Mouse (Mus musculus) stomach, embryonic 15.5 days (tissue): ENCODE results near the gene Slit3. TPM values are rescaled to one million over a fixed set of nuclear protein-coding genes. Genes with fewer than 3 reads are reported as not detected.
A peak's percentile ranks its signal among the peaks of the same experiment; 100 is the strongest.

Experiments
- ATAC-seq: fragments of 200-750 bp; cut with Nextera tagmentation; 2 replicates; pipeline ENCODE4 v1.8.0; 2017; ENCODE audit warnings: low read depth, moderate number of reproducible peaks, moderate TSS enrichment; ENCODE audit not compliant: insufficient read depth, low FRiP score
- H3K27ac ChIP-seq: fragments of 300-500 bp; sonication (generic); 2 replicates; pipeline ENCODE4 v1.5.1; 2015; ENCODE audit warnings: mild to moderate bottlenecking, inconsistent platforms
- H3K27me3 ChIP-seq: fragments of 300-500 bp; sonication (generic); replicated peaks from 2 replicates; pipeline ENCODE4 v1.6.1; 2015; ENCODE audit warnings: inconsistent platforms
- H3K36me3 ChIP-seq: fragments of 300-500 bp; sonication (generic); 2 replicates; pipeline ENCODE4 v1.6.1; 2015; ENCODE audit warnings: inconsistent platforms
- H3K4me1 ChIP-seq: fragments of 300-500 bp; sonication (generic); 2 replicates; pipeline ENCODE4 v1.6.1; 2015; ENCODE audit warnings: inconsistent platforms
- H3K4me2 ChIP-seq: fragments of 300-500 bp; sonication (generic); 2 replicates; pipeline ENCODE4 v1.6.1; 2015; ENCODE audit warnings: mild to moderate bottlenecking, inconsistent platforms
- H3K4me3 ChIP-seq: fragments of 300-500 bp; sonication (generic); replicated peaks from 2 replicates; pipeline ENCODE4 v1.5.1; 2015; ENCODE audit warnings: inconsistent platforms
- H3K9ac ChIP-seq: fragments of 300-500 bp; sonication (generic); 2 replicates; pipeline ENCODE4 v1.6.1; 2015; ENCODE audit warnings: inconsistent platforms
- H3K9me3 ChIP-seq: fragments of 300-500 bp; sonication (generic); 2 replicates; pipeline ENCODE4 v1.6.1; 2016; ENCODE audit warnings: inconsistent platforms
- WGBS: fragments of 180-500 bp; shearing (Covaris S2); methylation state at CpG from one replicate; pipeline ENCODE4 v1.1.7; 2015; 5-methylcytosine and 5-hydroxymethylcytosine counted together
- polyA plus RNA-seq: library from polyadenylated mRNA; unstranded; fragments of >200 nt; fragmentation: Nextera tagmentation; extraction: Ambion mirVana; gene quantifications from 2 replicates; pipeline ENCODE4 v1.2.1, GENCODE M21; 2015

Gene Slit3
- polyA plus RNA-seq = 18.9 and 20.6 TPM in 2 replicates

DNA sequence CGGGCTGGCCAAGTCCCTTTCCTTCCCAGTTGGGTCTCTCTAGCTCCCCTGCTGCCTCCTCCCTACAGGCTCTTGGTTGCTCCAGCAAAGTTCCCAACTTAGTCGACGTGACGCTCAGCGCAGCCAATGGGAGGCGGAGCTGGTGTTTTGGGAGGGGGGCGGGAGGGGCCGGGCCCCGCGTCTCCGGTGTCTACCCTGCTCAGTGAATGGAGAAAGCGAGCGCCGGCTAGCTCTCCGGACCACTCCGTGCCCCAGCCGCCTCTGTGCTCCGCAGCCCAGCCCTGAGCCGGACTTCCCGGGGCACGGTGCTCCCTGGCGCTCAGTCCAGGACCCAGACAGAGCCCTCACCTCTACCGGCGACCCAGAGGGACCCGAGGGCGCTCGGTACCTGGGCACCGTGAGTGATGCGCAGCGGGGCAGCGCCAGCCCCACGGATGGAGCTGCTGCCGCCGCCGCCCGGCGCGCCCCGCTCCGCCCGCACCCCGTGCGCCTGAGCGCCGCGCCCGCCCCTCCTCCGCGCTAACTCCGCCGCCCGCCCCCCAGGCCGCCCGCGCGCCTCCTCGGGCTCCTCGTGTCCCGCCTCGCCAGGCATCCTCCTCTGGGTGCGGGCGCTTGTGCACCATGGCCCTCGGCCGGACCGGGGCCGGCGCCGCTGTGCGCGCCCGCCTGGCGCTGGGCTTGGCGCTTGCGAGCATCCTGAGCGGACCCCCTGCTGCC lies at the start of gene Slit3:
TSS of gene Slit3 (plus strand) at position 331 of the 717 bp plus-strand sequence.
- peak within 1 kb of the TSS; percentile 67 for H3K4me3 ChIP-seq
- H3K4me2 ChIP-seq = peak within 1 kb of the TSS; percentile 86
- H3K4me1 ChIP-seq = peaks cover 32% of the 10 kb centered on the region; the same call in 1 of the 2 replicates
- peak within 1 kb of the TSS; percentile 30; the same call in 1 of the 2 replicates for H3K9ac ChIP-seq
- no peaks in the 10 kb centered on the region for H3K9me3 ChIP-seq
- H3K36me3 ChIP-seq = no peaks in the 10 kb centered on the region
- H3K27me3 ChIP-seq = peaks cover 18% of the 10 kb centered on the region; the same call in 1 of the 2 replicates
- peak within 1 kb of the TSS; percentile 45; the same call in 1 of the 2 replicates for H3K27ac ChIP-seq
- ATAC-seq = peak; percentile 83
- 1% methylated on average over 48 of the region's 75 CpGs for WGBS

DNA sequence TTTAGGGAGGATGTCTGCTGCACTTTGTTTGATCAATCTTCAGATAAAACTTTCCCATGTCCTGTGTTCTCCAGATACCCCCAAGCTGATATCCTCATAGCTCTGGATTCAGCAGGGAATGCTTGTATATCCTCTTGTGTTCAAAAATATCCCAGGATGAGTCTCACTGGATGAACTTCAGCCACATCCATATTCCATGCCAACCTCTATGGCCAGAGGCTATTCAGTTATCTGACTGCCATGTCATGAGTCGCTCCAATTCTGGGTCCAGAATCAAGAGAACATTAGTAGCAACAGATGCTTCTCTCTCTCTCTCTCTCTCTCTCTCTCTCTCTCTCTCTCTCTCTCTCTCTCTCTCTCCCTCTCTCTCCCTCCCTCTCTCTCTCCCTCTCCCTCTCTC lies 49.6 kb upstream of the Slit3 start:
- no peak for ATAC-seq
- Histone ChIP-seq H3K9ac (no peak overlapping the region), H3K27ac (no peak overlapping the region), H3K27me3 (no peaks in the 10 kb centered on the region), H3K4me2 (no peak overlapping the region), H3K9me3 (no peaks in the 10 kb centered on the region), H3K4me1 (no peaks in the 10 kb centered on the region), H3K4me3 (no peak overlapping the region), H3K36me3 (no peaks in the 10 kb centered on the region)
- 81% methylated on average over 1 of the region's 1 CpGs for WGBS

DNA sequence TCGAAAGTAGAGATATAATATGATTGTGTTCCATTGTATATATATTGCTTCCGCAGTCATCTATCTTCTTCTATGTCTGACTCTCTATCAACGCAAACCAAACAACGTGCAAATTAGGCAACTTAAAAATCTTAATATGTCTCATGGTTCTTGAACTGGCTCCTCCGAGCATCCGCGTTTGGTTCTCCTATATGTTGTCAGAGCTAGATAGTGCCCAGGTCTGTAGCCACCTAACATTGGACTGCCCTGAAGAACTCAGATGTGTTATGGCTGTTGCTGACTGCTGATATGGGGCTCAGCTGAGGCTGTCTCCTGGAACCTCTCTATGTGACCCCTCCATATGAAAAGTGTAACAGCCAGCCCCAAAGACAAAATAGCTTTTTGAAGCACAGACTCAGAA lies 45.6 kb upstream of the Slit3 start:
- Histone ChIP-seq H3K36me3 (no peaks in the 10 kb centered on the region), H3K9me3 (no peaks in the 10 kb centered on the region), H3K27me3 (no peaks in the 10 kb centered on the region), H3K27ac (no peak overlapping the region), H3K4me1 (no peaks in the 10 kb centered on the region), H3K9ac (no peak overlapping the region), H3K4me3 (no peak overlapping the region), H3K4me2 (no peak overlapping the region)
- 88% methylated on average over 7 of the region's 7 CpGs for WGBS
- ATAC-seq = no peak

DNA sequence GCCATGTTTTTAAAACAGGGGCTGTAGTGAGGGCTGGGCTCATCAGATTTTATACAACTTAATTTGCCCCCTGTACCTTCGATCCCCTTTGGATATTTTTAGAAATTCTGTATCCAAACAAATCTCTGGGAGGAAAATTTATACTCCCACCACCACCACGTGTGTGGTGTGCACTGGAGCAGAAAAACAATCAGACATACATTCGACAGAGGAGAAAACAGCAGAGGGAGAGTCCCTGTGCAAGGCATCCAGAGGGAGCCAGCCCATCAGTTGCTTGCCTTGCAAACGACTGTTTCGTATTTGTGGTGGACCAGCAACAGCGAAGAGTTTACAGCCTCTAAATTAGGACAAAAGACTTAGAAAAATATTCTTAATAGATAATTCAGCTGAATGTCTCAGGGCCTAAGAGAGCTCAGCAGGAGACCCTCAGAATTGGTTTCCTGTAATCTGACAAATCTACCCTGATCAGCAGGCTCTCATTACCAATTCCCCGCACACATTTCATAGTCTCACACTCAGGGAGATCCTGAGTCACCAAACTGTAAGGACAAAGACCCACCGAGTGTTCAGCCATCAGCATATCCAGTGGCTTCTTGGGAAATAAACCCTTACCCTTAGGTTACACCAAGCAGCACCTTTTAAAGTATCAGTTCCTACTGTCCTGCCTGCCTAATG lies 40.4 kb upstream of the Slit3 start:
- Histone ChIP-seq H3K4me1 (0 out of 2 replicates have a peak, but pooled peaks cover under 1% of the 10 kb centered on the region), H3K9me3 (no peaks in the 10 kb centered on the region), H3K36me3 (no peaks in the 10 kb centered on the region), H3K27ac (no peak overlapping the region), H3K27me3 (no peaks in the 10 kb centered on the region), H3K9ac (no peak overlapping the region), H3K4me3 (no peak overlapping the region), H3K4me2 (no peak overlapping the region)
- WGBS = 60% methylated on average over 8 of the region's 8 CpGs
- no peak for ATAC-seq

DNA sequence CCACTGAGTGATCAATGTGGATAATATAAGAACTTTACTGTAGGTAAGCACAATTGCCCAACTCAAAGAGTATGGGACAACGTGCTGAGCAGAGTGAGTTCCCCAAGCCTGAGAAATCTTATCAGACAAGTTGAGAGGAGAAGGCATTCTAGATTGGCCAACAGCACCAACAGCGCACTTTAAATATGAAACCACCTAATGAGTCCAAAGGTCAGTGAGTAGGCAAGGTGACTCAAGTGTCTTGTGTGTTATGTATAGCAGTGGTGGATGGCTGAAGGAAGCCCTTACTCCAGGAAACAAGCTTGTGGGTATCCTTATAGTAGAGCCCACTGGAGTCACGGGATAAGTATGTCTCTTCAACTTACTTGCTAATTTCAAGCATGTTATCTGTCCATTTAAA lies 38.7 kb upstream of the Slit3 start:
- Histone ChIP-seq H3K36me3 (no peaks in the 10 kb centered on the region), H3K4me2 (no peak overlapping the region), H3K27ac (no peak overlapping the region), H3K4me3 (no peak overlapping the region), H3K27me3 (no peaks in the 10 kb centered on the region), H3K4me1 (peaks cover 4% of the 10 kb centered on the region; the same call in 1 of the 2 replicates), H3K9ac (no peak overlapping the region), H3K9me3 (no peaks in the 10 kb centered on the region)
- peak; percentile 35; the same call in 1 of the 2 replicates for ATAC-seq
- WGBS = 74% methylated on average over 3 of the region's 3 CpGs

DNA sequence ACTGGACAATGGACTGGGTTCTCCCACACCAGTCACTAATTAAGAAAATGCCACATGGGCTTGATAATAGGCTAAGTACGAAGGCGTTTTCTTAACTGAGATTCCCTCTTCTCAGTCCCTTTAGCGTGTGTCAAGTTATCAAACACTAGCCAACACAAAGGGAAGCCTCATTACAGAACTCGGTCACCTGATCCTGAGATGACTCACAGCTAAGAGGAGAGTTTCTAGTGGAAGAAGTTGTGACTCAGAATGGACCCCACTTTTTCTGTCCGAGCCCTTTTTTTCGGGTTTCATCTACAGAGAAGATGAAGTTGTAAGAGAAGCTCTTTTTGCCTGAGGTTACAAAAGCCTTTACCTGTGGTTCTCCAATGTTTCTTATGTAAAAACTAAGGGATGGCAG lies 38.0 kb upstream of the Slit3 start:
- H3K4me2 ChIP-seq = no peak overlapping the region
- no peak overlapping the region for H3K27ac ChIP-seq
- no peak overlapping the region for H3K9ac ChIP-seq
- H3K36me3 ChIP-seq = no peaks in the 10 kb centered on the region
- ATAC-seq = no peak
- H3K4me3 ChIP-seq = no peak overlapping the region
- H3K27me3 ChIP-seq = no peaks in the 10 kb centered on the region
- H3K9me3 ChIP-seq = no peaks in the 10 kb centered on the region
- peaks cover 4% of the 10 kb centered on the region; the same call in 1 of the 2 replicates for H3K4me1 ChIP-seq
- WGBS = 64% methylated on average over 6 of the region's 6 CpGs

DNA sequence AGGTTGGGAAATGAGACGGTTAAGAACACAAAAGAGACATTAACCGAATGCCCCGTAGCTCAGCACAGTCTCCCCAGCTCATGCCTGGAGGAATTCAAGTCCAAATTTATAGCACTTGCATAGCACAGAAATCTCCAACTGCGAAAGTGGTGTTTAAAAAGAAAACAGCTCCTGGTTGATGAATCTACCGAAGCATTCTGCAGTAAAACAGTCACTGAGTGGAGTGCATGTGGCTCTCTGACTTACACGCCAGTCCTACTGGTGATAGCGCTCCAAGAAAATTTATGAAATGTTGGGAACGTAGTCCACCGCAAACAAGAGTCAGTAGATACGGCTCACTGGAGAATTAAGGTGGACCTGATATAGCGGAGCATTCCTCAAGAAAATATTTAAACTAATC lies 35.7 kb upstream of the Slit3 start:
- Histone ChIP-seq H3K27ac (no peak overlapping the region), H3K9ac (no peak overlapping the region), H3K9me3 (no peaks in the 10 kb centered on the region), H3K4me1 (peaks cover 4% of the 10 kb centered on the region; the same call in 1 of the 2 replicates), H3K27me3 (no peaks in the 10 kb centered on the region), H3K4me2 (no peak overlapping the region), H3K4me3 (no peak overlapping the region), H3K36me3 (no peaks in the 10 kb centered on the region)
- WGBS = 68% methylated on average over 11 of the region's 11 CpGs
- no peak for ATAC-seq

DNA sequence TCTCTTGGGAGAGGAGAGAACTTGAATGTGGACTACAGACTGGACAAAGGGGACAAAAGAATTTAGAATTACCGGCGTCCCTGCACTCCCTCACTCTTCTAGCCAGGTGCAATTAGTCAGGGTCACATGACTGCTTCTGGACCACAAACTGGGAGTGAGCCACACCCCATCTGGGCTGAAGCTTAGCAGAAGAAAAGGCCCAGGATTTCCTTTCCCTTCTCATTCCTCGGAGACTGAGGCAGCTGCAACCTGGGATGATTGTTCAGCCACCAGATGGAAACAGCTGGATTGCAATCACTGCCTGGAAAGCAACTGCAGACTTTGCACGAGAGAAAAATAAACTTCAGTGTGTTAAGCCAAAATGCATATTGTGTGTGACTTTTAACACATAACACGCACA lies 35.0 kb upstream of the Slit3 start:
- no peak overlapping the region for H3K9ac ChIP-seq
- no peak overlapping the region; the same call in 1 of the 2 replicates for H3K27ac ChIP-seq
- H3K9me3 ChIP-seq = no peaks in the 10 kb centered on the region
- no peak overlapping the region for H3K4me2 ChIP-seq
- whole genome bisulfite sequencing = 23% methylated on average over 5 of the region's 5 CpGs
- no peak overlapping the region for H3K4me3 ChIP-seq
- H3K4me1 ChIP-seq = peaks cover 4% of the 10 kb centered on the region; the same call in 1 of the 2 replicates
- ATAC-seq = no peak
- no peaks in the 10 kb centered on the region for H3K36me3 ChIP-seq
- no peaks in the 10 kb centered on the region for H3K27me3 ChIP-seq

DNA sequence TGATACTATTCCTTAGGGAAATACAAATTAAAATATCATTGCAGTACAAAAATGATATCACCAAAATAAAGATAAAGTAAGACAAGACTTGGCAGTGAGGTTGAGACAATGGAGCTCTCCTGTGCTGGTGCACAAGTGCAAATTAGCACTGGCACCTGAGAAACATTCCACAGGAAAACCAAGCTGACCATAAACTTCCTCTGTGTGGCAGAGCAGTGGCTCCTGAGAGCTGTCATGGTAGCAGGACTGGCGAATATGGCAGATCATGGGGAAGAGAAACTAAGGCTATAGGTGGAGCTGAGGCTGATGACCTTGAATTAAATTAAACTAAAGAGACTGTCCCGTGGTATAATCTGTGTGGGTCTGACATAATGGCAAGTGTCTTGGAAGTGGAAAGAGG lies 33.6 kb upstream of the Slit3 start:
- Histone ChIP-seq H3K4me1 (peaks cover 4% of the 10 kb centered on the region; the same call in 1 of the 2 replicates), H3K4me3 (no peak overlapping the region), H3K4me2 (no peak overlapping the region), H3K27ac (no peak overlapping the region), H3K9ac (no peak overlapping the region), H3K27me3 (no peaks in the 10 kb centered on the region), H3K36me3 (no peaks in the 10 kb centered on the region), H3K9me3 (no peaks in the 10 kb centered on the region)
- WGBS = 58% methylated on average over 2 of the region's 2 CpGs
- no peak for ATAC-seq

DNA sequence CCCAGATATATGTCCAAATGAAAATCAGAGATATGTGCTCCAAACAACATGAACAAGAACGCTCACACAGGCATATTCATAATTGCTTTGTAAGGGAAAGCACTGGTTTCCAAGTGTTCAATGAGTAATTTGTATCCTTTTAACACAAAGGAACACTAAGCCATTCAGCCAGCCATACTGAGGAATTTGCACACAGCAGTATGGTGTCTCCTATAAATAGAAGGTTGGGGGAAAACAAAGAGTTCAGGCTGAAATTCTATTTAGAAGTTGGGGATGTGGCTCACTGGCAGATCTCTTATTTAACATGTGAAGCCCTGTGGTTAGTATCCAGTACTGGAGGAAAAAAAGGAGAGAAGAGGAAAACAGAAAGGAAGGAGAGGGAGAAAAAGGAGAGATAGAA lies 32.9 kb upstream of the Slit3 start:
- H3K4me2 ChIP-seq = no peak overlapping the region
- H3K27ac ChIP-seq = no peak overlapping the region
- H3K9ac ChIP-seq = no peak overlapping the region
- WGBS = 85% methylated on average over 1 of the region's 1 CpGs
- no peaks in the 10 kb centered on the region for H3K36me3 ChIP-seq
- H3K27me3 ChIP-seq = no peaks in the 10 kb centered on the region
- no peaks in the 10 kb centered on the region for H3K9me3 ChIP-seq
- no peak for ATAC-seq
- H3K4me1 ChIP-seq = peaks cover 4% of the 10 kb centered on the region; the same call in 1 of the 2 replicates
- H3K4me3 ChIP-seq = no peak overlapping the region

DNA sequence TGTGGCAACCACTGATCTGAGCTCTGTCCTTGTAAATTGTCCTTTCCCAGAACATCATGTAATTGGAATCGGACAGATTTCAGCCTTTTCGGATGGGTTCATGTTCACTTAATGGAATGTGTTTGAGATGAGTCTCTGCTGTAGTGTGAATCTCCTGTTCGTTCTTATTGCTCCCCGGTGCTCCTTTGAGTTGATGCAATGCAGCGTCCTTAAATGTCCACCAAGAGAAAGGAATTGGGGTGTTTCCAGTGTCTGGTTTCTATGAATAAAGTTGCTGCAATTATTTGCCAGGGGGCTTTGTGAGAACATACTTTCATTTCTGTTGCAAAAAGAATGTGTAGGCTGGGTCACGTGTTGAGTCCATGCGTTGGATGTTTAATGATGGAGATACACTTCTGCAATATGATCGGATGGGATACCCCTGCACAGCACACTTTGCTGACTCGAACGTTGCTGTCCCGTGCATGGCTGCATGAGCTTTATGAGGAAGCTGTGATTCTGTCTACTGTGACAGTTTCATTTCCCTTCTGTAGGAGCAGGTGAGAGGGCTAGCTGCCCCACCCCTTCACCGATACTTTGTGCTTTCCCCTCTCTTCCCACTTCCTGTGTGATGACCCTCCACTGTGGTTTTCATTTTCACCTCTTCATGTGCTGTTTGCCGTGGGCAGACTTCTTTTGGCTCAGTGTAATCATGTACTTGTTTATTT lies 30.2 kb upstream of the Slit3 start:
- no peak for ATAC-seq

DNA sequence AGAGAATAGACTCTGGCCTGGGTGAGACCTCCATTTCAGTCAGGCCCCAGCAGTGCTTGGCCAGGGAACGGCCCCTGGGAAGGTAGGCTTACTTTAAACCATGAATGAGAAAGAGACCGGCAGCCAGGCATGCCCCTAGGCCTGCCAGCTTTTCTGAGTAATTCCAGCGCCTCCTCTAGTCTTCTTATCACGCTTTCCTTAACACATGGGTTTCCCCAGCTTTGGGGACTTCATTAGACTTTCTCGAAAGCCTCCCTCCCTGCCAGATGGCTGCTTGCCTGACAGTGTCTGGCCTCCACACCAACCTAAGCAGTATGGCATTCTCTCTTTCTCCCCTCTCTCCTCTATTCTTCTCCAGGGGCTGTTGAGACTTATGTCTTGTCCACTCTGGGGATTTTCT lies 24.5 kb upstream of the Slit3 start:
- Histone ChIP-seq H3K9ac (no peak overlapping the region), H3K4me1 (no peaks in the 10 kb centered on the region), H3K4me3 (no peak overlapping the region), H3K9me3 (no peaks in the 10 kb centered on the region), H3K27ac (no peak overlapping the region), H3K27me3 (no peaks in the 10 kb centered on the region), H3K4me2 (no peak overlapping the region), H3K36me3 (no peaks in the 10 kb centered on the region)
- WGBS = 62% methylated on average over 5 of the region's 5 CpGs
- no peak for ATAC-seq

More for the DNA sequence above, 30.2 kb upstream of the Slit3 start:
- Histone ChIP-seq H3K27ac (no peak overlapping the region), H3K4me1 (peaks cover under 1% of the 10 kb centered on the region; the same call in 1 of the 2 replicates), H3K9ac (no peak overlapping the region), H3K9me3 (no peaks in the 10 kb centered on the region), H3K27me3 (no peaks in the 10 kb centered on the region), H3K36me3 (no peaks in the 10 kb centered on the region), H3K4me3 (no peak overlapping the region), H3K4me2 (no peak overlapping the region)
- WGBS = 83% methylated on average over 13 of the region's 13 CpGs
